Mouse (Mus musculus) liver, embryonic 14.5 days (tissue): ENCODE data around the gene Mxra7. TPM values are rescaled to one million over a fixed set of nuclear protein-coding genes. Genes with fewer than 3 reads are reported as not detected.
A peak's percentile ranks its signal among the peaks of the same experiment; 100 is the strongest.
"Not testable (repeated sequence)": the region's sequence is repeated elsewhere in the genome, so short reads cannot be mapped to it uniquely, and the experiment has no call there.

Source experiments
- ATAC-seq: fragments of 200-750 bp; cut with Nextera tagmentation; 2 replicates; pipeline ENCODE4 v1.8.0; 2017; ENCODE audit warnings: moderate number of reproducible peaks, mild to moderate bottlenecking, moderate library complexity; ENCODE audit not compliant: insufficient read depth
- DNase-seq, 3 experiments: peaks; one replicate each; pipeline ENCODE4 v3.0.0-alpha.2; 2012 to 2013; ENCODE audit warnings: low read depth in 3 of 3, low spot score in 3 of 3
- H3K27ac ChIP-seq: fragments of 300-500 bp; sonication (generic); 2 replicates; pipeline ENCODE4 v1.5.1; 2014; ENCODE audit warnings: moderate library complexity, mild to moderate bottlenecking, control low read depth, inconsistent platforms
- H3K27me3 ChIP-seq: fragments of 300-500 bp; sonication (generic); 2 replicates; pipeline ENCODE4 v1.6.1; 2014; ENCODE audit warnings: mild to moderate bottlenecking, low read length, moderate library complexity; ENCODE audit not compliant: control insufficient read depth, insufficient read depth
- H3K36me3 ChIP-seq: fragments of 300-500 bp; sonication (generic); replicated peaks from 2 replicates; pipeline ENCODE4 v1.6.1; 2014; ENCODE audit warnings: low read depth; ENCODE audit not compliant: control insufficient read depth, insufficient read depth
- H3K4me1 ChIP-seq, 2 experiments: fragments of 200-500 bp in 1 of 2; fragments of 300-500 bp in 1 of 2; sonication (generic) in 1 of 2; replicated peaks; 2 replicates each; pipeline ENCODE4 v1.6.1; 2012 to 2014; ENCODE audit warnings: antibody characterized with exemption in 1 of 2, inconsistent platforms in 1 of 2, low read length in 1 of 2; ENCODE audit not compliant: control insufficient read depth in 2 of 2, insufficient read depth in 2 of 2
- H3K4me2 ChIP-seq: fragments of 300-500 bp; sonication (generic); 2 replicates; pipeline ENCODE4 v1.6.1; 2014; ENCODE audit warnings: low read depth, mild to moderate bottlenecking, control low read depth, moderate library complexity
- H3K4me3 ChIP-seq, 2 experiments: fragments of 200-500 bp in 1 of 2; fragments of 300-500 bp in 1 of 2; sonication (generic) in 1 of 2; 2 replicates each; pipeline ENCODE4 v1.5.1; 2012 to 2014; ENCODE audit warnings: low read depth in 2 of 2, low read length in 2 of 2, mild to moderate bottlenecking in 2 of 2, control low read depth in 1 of 2, inconsistent platforms in 1 of 2, moderate library complexity in 1 of 2; ENCODE audit not compliant: insufficient read depth in 1 of 2
- H3K9ac ChIP-seq: fragments of 300-500 bp; sonication (generic); replicated peaks from 2 replicates; pipeline ENCODE4 v1.6.1; 2014; ENCODE audit warnings: mild to moderate bottlenecking, control low read depth, moderate library complexity
- H3K9me3 ChIP-seq: fragments of 300-500 bp; sonication (generic); 2 replicates; pipeline ENCODE4 v1.6.1; 2016; ENCODE audit warnings: low read length, mixed read lengths; ENCODE audit not compliant: control insufficient read depth
- CTCF ChIP-seq: IDR thresholded peaks from 2 replicates; pipeline ENCODE4 v1.5.1; 2016; ENCODE audit warnings: antibody characterized with exemption, low read depth, control low read depth
- EP300 ChIP-seq: IDR thresholded peaks from 2 replicates; pipeline ENCODE4 v1.6.1; 2016; ENCODE audit warnings: antibody characterized with exemption, low read depth
- WGBS: fragments of 180-500 bp; shearing (Covaris S2); extraction: QIAGEN DNeasy Blood & Tissue Kit; methylation state at CpG from one replicate; pipeline ENCODE4 v1.1.7; 2014; ENCODE audit not compliant: insufficient replicate concordance; 5-methylcytosine and 5-hydroxymethylcytosine counted together
- polyA plus RNA-seq, 2 experiments: library from polyadenylated mRNA; depleted of rRNA in 1 of 2; stranded (reverse) in 1 of 2; unstranded in 1 of 2; fragments of >200 nt; fragmentation: Nextera tagmentation in 1 of 2; extraction: Ambion mirVana in 1 of 2; gene quantifications; 2 replicates each; pipeline versions ENCODE4 v1.2.1 to v1.2.3; 2012 to 2014

Mxra7 gene
- polyA plus RNA-seq, 2 experiments: 1.1 to 1.3 TPM

DNA sequence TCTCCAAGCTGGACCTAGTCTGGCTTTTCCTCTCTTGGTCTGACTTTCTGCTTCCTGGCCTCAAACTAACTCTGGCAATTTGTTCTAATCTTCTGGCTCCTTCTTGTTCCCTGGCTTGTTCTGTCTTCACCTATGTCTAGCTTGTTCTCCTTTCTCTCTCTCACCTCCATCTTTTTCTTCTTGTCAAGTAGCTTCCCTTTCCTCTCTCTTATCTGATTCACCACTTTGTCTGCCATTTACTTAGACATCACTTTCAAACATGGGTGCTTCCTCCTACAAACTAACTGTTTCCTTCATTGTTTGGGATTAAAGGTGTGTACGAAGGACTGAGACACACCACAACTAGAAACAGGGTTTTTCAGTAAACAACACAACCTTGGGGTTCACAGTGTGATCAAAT, 7.1 kb upstream of the Mxra7 start:
- TF ChIP-seq CTCF: no peak
- no peak for TF ChIP-seq EP300
- peaks cover 50% of the 10 kb centered on the region for H3K36me3 ChIP-seq
- no peak overlapping the region for H3K9ac ChIP-seq
- no peaks in the 10 kb centered on the region for H3K9me3 ChIP-seq
- no peaks in the 10 kb centered on the region for H3K4me1 ChIP-seq
- no peak overlapping the region for H3K4me3 ChIP-seq
- H3K4me2 ChIP-seq: no peak overlapping the region
- no peaks in the 10 kb centered on the region for H3K27me3 ChIP-seq
- ATAC-seq (no peak), DNase-seq (no peak)
- H3K27ac ChIP-seq: no peak overlapping the region
- WGBS: 71% methylated on average over 1 of the region's 1 CpGs

- no peak for DNase-seq
- Histone ChIP-seq H3K4me3 (no peak overlapping the region), H3K27ac (no peak overlapping the region), H3K4me1 (peaks cover 0 to 4% of the 10 kb centered on the region in 2 experiments; a peak in 2 of 4 replicates), H3K9me3 (no peaks in the 10 kb centered on the region), H3K27me3 (peaks cover 5% of the 10 kb centered on the region), H3K36me3 (peaks cover 26% of the 10 kb centered on the region), H3K4me2 (no peak overlapping the region), H3K9ac (no peak overlapping the region)
- WGBS: 31% methylated on average over 4 of the region's 4 CpGs
- ATAC-seq: no peak
- TF ChIP-seq CTCF (no peak), EP300 (no peak)
These were observed 4.4 kb upstream of the Mxra7 start for GRCm38 (mm10) chr11:116832172-116832685.

GRCm38 (mm10) chr11:116826550-116827504, 1.0 kb downstream of the Mxra7 start:
- Histone ChIP-seq H3K4me2 (peak overlapping the region; percentile 50), H3K27ac (no peak overlapping the region), H3K36me3 (no peaks in the 10 kb centered on the region), H3K27me3 (peaks cover 12% of the 10 kb centered on the region), H3K9ac (no peak overlapping the region), H3K4me1 (peaks cover 0 to 4% of the 10 kb centered on the region in 2 experiments; a peak in 2 of 4 replicates), H3K4me3 (peak overlapping the region; percentile 30 to 39; a peak in 2 of 4 replicates), H3K9me3 (no peaks in the 10 kb centered on the region)
- ATAC-seq (no peak), DNase-seq (no peak)
- TF ChIP-seq EP300 (no peak), CTCF (no peak)
- 55% methylated on average over 17 of the region's 17 CpGs for WGBS

DNA sequence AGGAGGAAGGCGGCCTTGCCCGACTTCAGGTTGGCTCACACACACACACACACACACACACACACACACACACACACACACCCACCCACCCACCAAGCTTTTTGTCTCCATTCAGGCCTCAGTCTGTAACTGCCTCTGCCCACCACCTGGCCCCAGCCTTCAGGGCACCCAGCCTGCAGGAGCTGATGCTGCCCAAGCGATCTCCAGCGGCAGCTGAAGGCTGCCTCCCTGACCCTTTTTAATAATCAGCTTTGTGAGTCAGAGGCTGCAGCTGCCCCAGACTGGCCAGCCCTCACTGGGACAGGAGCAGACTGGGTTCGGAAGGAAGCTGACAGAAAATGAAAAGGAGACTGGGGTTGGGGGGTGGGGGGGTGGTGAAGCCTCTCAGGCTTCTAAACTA, 2.6 kb downstream of the Mxra7 start:
- Histone ChIP-seq H3K27me3 (peaks cover 12% of the 10 kb centered on the region), H3K36me3 (no peaks in the 10 kb centered on the region), H3K4me3 (no peak overlapping the region), H3K4me2 (no peak overlapping the region), H3K9me3 (no peaks in the 10 kb centered on the region), H3K4me1 (peaks cover 0 to 4% of the 10 kb centered on the region in 2 experiments; a peak in 2 of 4 replicates), H3K27ac (no peak overlapping the region), H3K9ac (no peak overlapping the region)
- no peak for TF ChIP-seq CTCF
- no peak for TF ChIP-seq EP300
- WGBS: 58% methylated on average over 5 of the region's 5 CpGs
- ATAC-seq: no peak
- DNase-seq: no peak

DNA sequence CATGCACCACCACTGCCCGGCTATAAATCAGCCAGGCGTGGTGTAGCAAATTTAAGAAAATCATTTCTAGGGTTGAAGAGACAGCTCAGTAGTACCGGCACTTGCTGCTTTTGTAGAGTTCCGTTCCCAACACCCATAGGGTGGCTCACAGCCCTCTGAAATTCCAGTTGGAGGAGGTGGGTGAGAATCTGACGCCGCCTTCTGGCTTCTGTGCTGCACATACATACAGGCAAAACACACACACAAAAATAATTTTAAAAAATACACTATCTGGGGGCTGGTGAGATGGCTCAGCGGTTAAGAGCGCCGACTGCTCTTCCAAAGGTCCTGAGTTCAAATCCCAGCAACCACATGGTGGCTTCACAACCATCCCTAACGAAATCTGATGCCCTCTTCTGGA, 4.0 kb downstream of the Mxra7 start:
- WGBS: 76% methylated on average over 10 of the region's 10 CpGs
- not testable (repeated sequence) for H3K4me2 ChIP-seq, DNase-seq, H3K9me3 ChIP-seq, H3K27ac ChIP-seq, H3K4me3 ChIP-seq, H3K4me1 ChIP-seq, H3K9ac ChIP-seq, H3K36me3 ChIP-seq, ATAC-seq
- H3K27me3 ChIP-seq: peaks cover 12% of the 10 kb centered on the region
